Mouse (Mus musculus): ENCODE measurements at regions not wholly inside any gene's neighbourhood (a gene's known extent, or its start where the extent isn't known, plus 50 kb on each side); places are given as distances from the start of the nearest gene placed in this dataset.

GRCm38 (mm10) chr6:117779020-117779419 lies 62.0 kb upstream of the Zfp637 start:
- 82% methylated on average over 7 of the region's 7 CpGs for WGBS

GRCm38 (mm10) chr6:117788580-117789540 lies 52.1 kb upstream of the Zfp637 start:
- 0 out of 2 replicates have a peak overlapping the region, but pooled peaks have one; percentile 17 for H3K9ac ChIP-seq (ENCODE audit: low read depth, low read length)
- H3K27ac ChIP-seq (ENCODE audit: low read depth, low read length) = no peak overlapping the region; the same call in 1 of the 2 replicates
- H3K4me1 ChIP-seq (replicated peaks; ENCODE audit: control insufficient read depth, insufficient read depth, low read length) = no peaks in the 10 kb centered on the region
- no peaks in the 10 kb centered on the region for H3K27me3 ChIP-seq (replicated peaks; ENCODE audit: control insufficient read depth, insufficient read depth, low read length)
- ATAC-seq = no peak
- 57% methylated on average over 12 of the region's 12 CpGs for WGBS
- H3K4me3 ChIP-seq (ENCODE audit: low read depth, low read length) = no peak overlapping the region
- no peak for TF ChIP-seq CTCF (IDR thresholded peaks at IDR 0.05; ENCODE audit: low read depth)
- H3K4me2 ChIP-seq (replicated peaks; ENCODE audit: low read depth) = no peak overlapping the region
- H3K9me3 ChIP-seq (ENCODE audit: control insufficient read depth) = no peaks in the 10 kb centered on the region
- no peaks in the 10 kb centered on the region for H3K36me3 ChIP-seq (ENCODE audit: control insufficient read depth, insufficient read depth)

More at GRCm38 (mm10) chr6:117779020-117779419, 62.0 kb upstream of the Zfp637 start:
- no peaks in the 10 kb centered on the region for H3K36me3 ChIP-seq (ENCODE audit: control insufficient read depth, insufficient read depth)
- H3K9me3 ChIP-seq (ENCODE audit: control insufficient read depth) = no peaks in the 10 kb centered on the region
- H3K27me3 ChIP-seq (replicated peaks; ENCODE audit: control insufficient read depth, insufficient read depth, low read length) = no peaks in the 10 kb centered on the region
- H3K4me3 ChIP-seq (ENCODE audit: low read depth, low read length) = no peak overlapping the region
- no peak for ATAC-seq
- H3K27ac ChIP-seq (ENCODE audit: low read depth, low read length) = no peak overlapping the region
- no peaks in the 10 kb centered on the region for H3K4me1 ChIP-seq (replicated peaks; ENCODE audit: control insufficient read depth, insufficient read depth, low read length)
- no peak for TF ChIP-seq CTCF (IDR thresholded peaks at IDR 0.05; ENCODE audit: low read depth)
- H3K9ac ChIP-seq (ENCODE audit: low read depth, low read length) = no peak overlapping the region
- no peak overlapping the region for H3K4me2 ChIP-seq (replicated peaks; ENCODE audit: low read depth)

- Histone ChIP-seq H3K9me3 (ENCODE audit: control insufficient read depth) (no peaks in the 10 kb centered on the region), H3K4me1 (replicated peaks; ENCODE audit: control insufficient read depth, insufficient read depth, low read length) (no peaks in the 10 kb centered on the region), H3K9ac (ENCODE audit: low read depth, low read length) (no peak overlapping the region), H3K27ac (ENCODE audit: low read depth, low read length) (no peak overlapping the region), H3K36me3 (ENCODE audit: control insufficient read depth, insufficient read depth) (no peaks in the 10 kb centered on the region), H3K4me2 (replicated peaks; ENCODE audit: low read depth) (no peak overlapping the region), H3K27me3 (replicated peaks; ENCODE audit: control insufficient read depth, insufficient read depth, low read length) (no peaks in the 10 kb centered on the region), H3K4me3 (ENCODE audit: low read depth, low read length) (no peak overlapping the region)
- WGBS = 93% methylated on average over 6 of the region's 6 CpGs
- TF ChIP-seq CTCF (IDR thresholded peaks at IDR 0.05; ENCODE audit: low read depth) = no peak
- no peak for ATAC-seq
Measured at GRCm38 (mm10) chr6:117790581-117790980, 50.4 kb upstream of the Zfp637 start.
